Mouse (Mus musculus): ENCODE measurements around the gene Tex2. TPM values are rescaled to one million over a fixed set of nuclear protein-coding genes. Genes with fewer than 3 reads are reported as not detected.
"Not testable (repeated sequence)": the region's sequence is repeated elsewhere in the genome, so short reads cannot be mapped to it uniquely, and the experiment has no call there.

Tex2 gene
- polyA plus RNA-seq, 1 experiment from 2014 or later: 40.1 TPM

DNA sequence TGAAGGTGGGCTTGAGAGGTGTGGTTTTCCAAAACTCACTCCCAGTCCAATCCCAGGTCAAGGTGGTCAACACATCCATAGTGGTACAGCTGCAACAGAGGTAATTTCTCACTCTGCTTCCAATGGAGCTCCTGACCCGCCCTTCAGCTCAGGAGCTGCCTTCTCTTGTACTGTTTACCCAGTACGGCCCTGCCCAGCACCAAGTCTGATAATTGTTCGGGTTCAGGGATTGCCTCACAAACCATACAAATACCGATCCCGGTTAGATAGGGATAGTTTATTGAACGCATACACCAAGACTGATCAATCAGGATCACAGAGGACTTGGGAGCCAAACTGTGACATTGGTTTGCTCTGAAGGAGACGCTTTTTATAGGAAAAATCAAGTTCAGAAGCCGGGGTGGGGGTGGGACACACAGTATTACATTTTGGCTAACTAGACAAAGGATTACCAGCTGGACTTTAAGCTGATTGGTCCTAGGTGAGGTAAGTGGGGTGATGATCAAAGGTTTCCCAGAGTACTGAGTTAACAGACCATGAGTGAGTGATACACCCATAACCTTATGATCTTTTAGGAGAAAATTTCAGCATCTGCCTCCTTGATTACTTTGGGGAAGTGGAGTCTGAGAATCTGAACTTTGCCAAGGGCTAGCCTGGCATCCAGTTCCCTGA lies 29.9 kb upstream of the Tex2 start:
- ATAC-seq (ENCODE audit: low FRiP score) (no peak), DNase-seq (ENCODE audit: low spot score) (no peak)
- no peak overlapping the region for H3K9ac ChIP-seq
- WGBS: 80% methylated on average over 8 of the region's 8 CpGs
- H3K4me3 ChIP-seq (replicated peaks; ENCODE audit: low read length): no peak overlapping the region
- H3K4me2 ChIP-seq (replicated peaks): no peak overlapping the region
- no peaks in the 10 kb centered on the region for H3K36me3 ChIP-seq (replicated peaks; ENCODE audit: control insufficient read depth, insufficient read depth)
- H3K27ac ChIP-seq: no peak overlapping the region
- H3K9me3 ChIP-seq (ENCODE audit: control insufficient read depth, low read length): no peaks in the 10 kb centered on the region
- no peaks in the 10 kb centered on the region; the same call in 1 of the 2 replicates for H3K4me1 ChIP-seq (replicated peaks; ENCODE audit: control insufficient read depth, insufficient read depth, low read length)
- H3K27me3 ChIP-seq (ENCODE audit: control insufficient read depth, insufficient read depth, low read length): no peaks in the 10 kb centered on the region

- DNase-seq (ENCODE audit: low spot score) (no peak), ATAC-seq (ENCODE audit: low FRiP score) (no peak)
- WGBS: 88% methylated on average over 1 of the region's 1 CpGs
- H3K4me1 ChIP-seq (replicated peaks; ENCODE audit: control insufficient read depth, insufficient read depth, low read length): no peaks in the 10 kb centered on the region; the same call in 1 of the 2 replicates
- no peak overlapping the region for H3K27ac ChIP-seq
- H3K9ac ChIP-seq: no peak overlapping the region
- H3K4me3 ChIP-seq (replicated peaks; ENCODE audit: low read length): no peak overlapping the region
- H3K4me2 ChIP-seq (replicated peaks): no peak overlapping the region
- H3K9me3 ChIP-seq (ENCODE audit: control insufficient read depth, low read length): no peaks in the 10 kb centered on the region
- no peaks in the 10 kb centered on the region for H3K27me3 ChIP-seq (ENCODE audit: control insufficient read depth, insufficient read depth, low read length)
- H3K36me3 ChIP-seq (replicated peaks; ENCODE audit: control insufficient read depth, insufficient read depth): no peaks in the 10 kb centered on the region
These were observed 28.4 kb upstream of the Tex2 start for GRCm38 (mm10) chr11:106641580-106641979.

DNA sequence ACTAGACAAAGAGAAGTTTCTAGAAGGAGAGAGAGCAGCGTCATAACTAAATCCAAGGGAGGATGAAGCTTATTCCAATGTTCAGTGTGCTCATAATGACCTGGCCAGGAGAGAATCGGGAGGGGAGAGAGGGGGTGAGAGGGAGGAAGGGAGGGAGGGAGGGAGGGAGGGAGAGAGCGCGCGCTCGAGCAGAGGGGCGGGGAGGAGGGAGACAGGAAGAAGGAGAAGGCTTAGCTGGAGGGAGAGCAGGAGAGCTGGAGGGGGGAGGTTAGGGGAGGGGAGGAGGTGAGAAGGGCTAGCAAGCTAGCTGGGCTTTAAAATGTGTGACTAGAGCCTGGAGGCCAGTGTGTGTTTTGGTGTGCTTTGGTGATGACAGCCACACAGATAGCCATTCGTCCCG lies 26.8 kb upstream of the Tex2 start:
- Histone ChIP-seq H3K36me3 (replicated peaks; ENCODE audit: control insufficient read depth, insufficient read depth) (no peaks in the 10 kb centered on the region), H3K4me2 (replicated peaks) (no peak overlapping the region), H3K9me3 (ENCODE audit: control insufficient read depth, low read length) (no peaks in the 10 kb centered on the region), H3K9ac (no peak overlapping the region), H3K27ac (no peak overlapping the region), H3K4me3 (replicated peaks; ENCODE audit: low read length) (no peak overlapping the region), H3K27me3 (ENCODE audit: control insufficient read depth, insufficient read depth, low read length) (no peaks in the 10 kb centered on the region), H3K4me1 (replicated peaks; ENCODE audit: control insufficient read depth, insufficient read depth, low read length) (no peaks in the 10 kb centered on the region; the same call in 1 of the 2 replicates)
- no peak for ATAC-seq (ENCODE audit: low FRiP score)
- no peak for DNase-seq (ENCODE audit: low spot score)
- WGBS: 42% methylated on average over 9 of the region's 9 CpGs

- Histone ChIP-seq H3K9me3 (ENCODE audit: control insufficient read depth, low read length) (no peaks in the 10 kb centered on the region), H3K4me1 (replicated peaks; ENCODE audit: control insufficient read depth, insufficient read depth, low read length) (no peaks in the 10 kb centered on the region; the same call in 1 of the 2 replicates), H3K27ac (no peak overlapping the region), H3K27me3 (ENCODE audit: control insufficient read depth, insufficient read depth, low read length) (no peaks in the 10 kb centered on the region), H3K4me2 (replicated peaks) (no peak overlapping the region), H3K9ac (no peak overlapping the region), H3K36me3 (replicated peaks; ENCODE audit: control insufficient read depth, insufficient read depth) (no peaks in the 10 kb centered on the region), H3K4me3 (replicated peaks; ENCODE audit: low read length) (no peak overlapping the region)
- DNase-seq (ENCODE audit: low spot score) (no peak), ATAC-seq (ENCODE audit: low FRiP score) (no peak)
- WGBS: 27% methylated on average over 5 of the region's 5 CpGs
These were observed 26.1 kb upstream of the Tex2 start for GRCm38 (mm10) chr11:106639356-106639692.

DNA sequence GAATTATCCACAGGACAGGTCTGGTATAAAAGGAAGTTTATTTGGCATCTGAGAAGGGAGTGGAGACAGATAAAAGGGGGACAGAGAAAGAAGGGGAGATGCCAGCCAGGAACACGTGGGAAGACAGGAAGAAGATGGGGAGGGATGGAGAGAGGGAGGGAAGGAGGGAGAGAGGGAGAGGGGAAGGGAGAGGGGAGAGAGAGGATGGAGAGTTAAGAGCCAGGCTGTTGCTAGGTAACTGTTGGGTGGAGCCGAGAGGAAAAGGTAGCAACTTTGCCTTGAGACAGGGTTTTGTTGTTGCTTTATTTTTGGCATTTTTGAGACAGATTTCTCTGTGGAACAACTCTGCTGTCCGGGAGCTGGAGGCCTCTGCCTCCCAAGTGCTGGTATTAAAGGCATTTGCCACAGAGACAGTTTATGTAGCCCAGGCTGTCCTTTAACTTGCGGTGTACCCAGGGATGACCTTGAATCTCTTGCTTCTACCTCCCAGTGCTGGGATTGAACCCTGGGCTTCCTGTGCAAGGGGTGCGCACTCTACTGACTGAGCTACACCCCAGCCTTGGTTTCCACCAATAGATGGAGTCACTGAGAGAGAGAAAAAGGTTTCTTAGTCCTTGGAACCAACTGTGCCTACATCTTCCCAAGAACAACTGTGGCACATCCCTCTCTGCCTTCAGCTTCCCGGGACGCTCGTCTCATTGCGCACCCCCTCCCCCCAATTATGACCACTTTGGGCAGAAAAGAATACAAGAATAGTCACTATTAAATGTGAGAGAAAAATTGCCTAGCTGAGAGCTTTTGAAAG lies 25.5 kb upstream of the Tex2 start:
- Histone ChIP-seq H3K27me3 (ENCODE audit: control insufficient read depth, insufficient read depth, low read length) (no peaks in the 10 kb centered on the region), H3K4me3 (replicated peaks; ENCODE audit: low read length) (no peak overlapping the region), H3K36me3 (replicated peaks; ENCODE audit: control insufficient read depth, insufficient read depth) (no peaks in the 10 kb centered on the region), H3K9me3 (ENCODE audit: control insufficient read depth, low read length) (no peaks in the 10 kb centered on the region), H3K27ac (no peak overlapping the region), H3K4me1 (replicated peaks; ENCODE audit: control insufficient read depth, insufficient read depth, low read length) (no peaks in the 10 kb centered on the region; the same call in 1 of the 2 replicates), H3K4me2 (replicated peaks) (no peak overlapping the region), H3K9ac (no peak overlapping the region)
- WGBS: 36% methylated on average over 9 of the region's 9 CpGs
- ATAC-seq (ENCODE audit: low FRiP score) (no peak), DNase-seq (ENCODE audit: low spot score) (no peak)

DNA sequence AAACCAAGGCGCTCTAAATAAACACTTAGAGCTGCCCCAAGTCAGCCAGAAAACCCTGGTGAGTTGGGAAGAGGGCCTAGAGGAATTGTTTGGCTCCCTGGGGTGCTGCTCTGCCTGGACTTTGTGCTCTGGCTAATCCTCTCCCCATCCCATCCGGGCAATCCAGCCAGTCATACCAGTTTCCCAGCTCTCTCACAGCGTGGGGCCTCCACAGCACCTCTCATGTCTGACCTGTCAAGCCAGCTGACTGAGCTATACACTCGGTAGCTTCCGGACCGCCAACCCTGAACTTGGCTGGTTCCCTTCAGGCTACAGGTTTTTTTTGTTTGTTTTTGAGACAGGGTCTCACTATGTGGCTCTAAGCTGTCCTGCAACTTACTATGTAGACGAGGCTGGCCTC lies 24.5 kb upstream of the Tex2 start:
- no peaks in the 10 kb centered on the region; the same call in 1 of the 2 replicates for H3K4me1 ChIP-seq (replicated peaks; ENCODE audit: control insufficient read depth, insufficient read depth, low read length)
- DNase-seq (ENCODE audit: low spot score) (no peak), ATAC-seq (ENCODE audit: low FRiP score) (no peak)
- no peak overlapping the region for H3K27ac ChIP-seq
- no peak overlapping the region for H3K4me2 ChIP-seq (replicated peaks)
- no peak overlapping the region for H3K4me3 ChIP-seq (replicated peaks; ENCODE audit: low read length)
- 17% methylated on average over 7 of the region's 7 CpGs for WGBS
- H3K9me3 ChIP-seq (ENCODE audit: control insufficient read depth, low read length): no peaks in the 10 kb centered on the region
- H3K27me3 ChIP-seq (ENCODE audit: control insufficient read depth, insufficient read depth, low read length): no peaks in the 10 kb centered on the region
- H3K36me3 ChIP-seq (replicated peaks; ENCODE audit: control insufficient read depth, insufficient read depth): no peaks in the 10 kb centered on the region
- no peak overlapping the region for H3K9ac ChIP-seq

- H3K4me2 ChIP-seq (replicated peaks): no peak overlapping the region
- no peaks in the 10 kb centered on the region for H3K36me3 ChIP-seq (replicated peaks; ENCODE audit: control insufficient read depth, insufficient read depth)
- 46% methylated on average over 2 of the region's 2 CpGs for WGBS
- no peak overlapping the region for H3K4me3 ChIP-seq (replicated peaks; ENCODE audit: low read length)
- H3K27me3 ChIP-seq (ENCODE audit: control insufficient read depth, insufficient read depth, low read length): no peaks in the 10 kb centered on the region
- no peak overlapping the region for H3K9ac ChIP-seq
- no peaks in the 10 kb centered on the region for H3K9me3 ChIP-seq (ENCODE audit: control insufficient read depth, low read length)
- ATAC-seq (ENCODE audit: low FRiP score): no peak
- no peak overlapping the region for H3K27ac ChIP-seq
- no peaks in the 10 kb centered on the region; the same call in 1 of the 2 replicates for H3K4me1 ChIP-seq (replicated peaks; ENCODE audit: control insufficient read depth, insufficient read depth, low read length)
- no peak for DNase-seq (ENCODE audit: low spot score)
These were observed 22.7 kb upstream of the Tex2 start for GRCm38 (mm10) chr11:106635946-106636345.

DNA sequence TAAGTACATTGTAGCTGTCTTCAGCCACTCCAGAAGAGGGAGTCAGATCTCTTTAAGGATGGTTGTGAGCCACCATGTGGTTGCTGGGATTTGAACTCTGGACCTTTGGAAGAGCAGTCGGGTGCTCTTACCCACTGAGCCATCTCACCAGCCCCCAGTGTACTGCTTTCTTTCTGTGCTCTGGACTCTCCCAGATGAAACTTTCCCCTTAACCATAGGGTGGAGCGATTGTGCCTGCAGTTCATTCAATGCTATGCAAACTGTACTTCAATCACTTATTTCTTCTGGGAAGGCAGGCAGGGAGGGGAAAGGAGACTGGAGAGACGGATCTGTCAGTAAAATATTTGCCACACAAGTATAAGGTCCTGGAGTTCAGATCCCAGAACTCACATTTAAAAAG lies 21.0 kb upstream of the Tex2 start:
- WGBS: 88% methylated on average over 3 of the region's 3 CpGs
- not testable (repeated sequence) for H3K9me3 ChIP-seq (ENCODE audit: control insufficient read depth, low read length); H3K4me2 ChIP-seq (replicated peaks); H3K36me3 ChIP-seq (replicated peaks; ENCODE audit: control insufficient read depth, insufficient read depth); H3K4me1 ChIP-seq (replicated peaks; ENCODE audit: control insufficient read depth, insufficient read depth, low read length); H3K9ac ChIP-seq; DNase-seq (ENCODE audit: low spot score); H3K4me3 ChIP-seq (replicated peaks; ENCODE audit: low read length); ATAC-seq (ENCODE audit: low FRiP score); H3K27ac ChIP-seq; H3K27me3 ChIP-seq (ENCODE audit: control insufficient read depth, insufficient read depth, low read length)

DNA sequence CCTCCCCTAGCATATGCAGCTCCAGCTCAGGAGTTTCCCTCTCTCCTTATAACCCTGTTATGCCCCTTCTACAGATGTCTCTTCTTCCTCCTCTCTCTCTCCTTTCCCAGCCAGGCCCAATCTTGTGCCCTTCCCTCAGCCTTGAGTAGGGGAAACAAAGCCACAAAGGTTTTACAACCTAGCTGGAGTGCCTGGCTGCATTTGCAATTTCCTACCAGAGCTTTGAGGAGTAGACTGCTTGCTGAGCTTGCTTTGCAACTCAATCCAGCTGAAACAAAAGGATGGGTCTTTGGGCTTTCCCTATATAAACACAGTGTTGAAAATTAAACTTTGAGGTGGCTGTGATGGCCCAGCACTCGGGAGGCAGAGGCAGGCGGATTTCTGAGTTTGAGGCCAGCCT lies 20.2 kb upstream of the Tex2 start:
- Histone ChIP-seq H3K9ac (no peak overlapping the region), H3K27me3 (ENCODE audit: control insufficient read depth, insufficient read depth, low read length) (no peaks in the 10 kb centered on the region), H3K4me3 (replicated peaks; ENCODE audit: low read length) (no peak overlapping the region), H3K9me3 (ENCODE audit: control insufficient read depth, low read length) (no peaks in the 10 kb centered on the region), H3K4me2 (replicated peaks) (no peak overlapping the region), H3K4me1 (replicated peaks; ENCODE audit: control insufficient read depth, insufficient read depth, low read length) (no peaks in the 10 kb centered on the region), H3K27ac (no peak overlapping the region), H3K36me3 (replicated peaks; ENCODE audit: control insufficient read depth, insufficient read depth) (no peaks in the 10 kb centered on the region)
- WGBS: 80% methylated on average over 2 of the region's 2 CpGs
- ATAC-seq (ENCODE audit: low FRiP score): no peak
- no peak for DNase-seq (ENCODE audit: low spot score)

Data from hindbrain, embryonic 14.5 days (tissue).